Mouse (Mus musculus): ENCODE results near the gene Zbtb16. TPM values are rescaled to one million over a fixed set of nuclear protein-coding genes. Genes with fewer than 3 reads are reported as not detected.

Zbtb16 gene
- polyA plus RNA-seq (2015; fragmentation: Nextera tagmentation; extraction: Ambion mirVana) = 5.4 and 6.4 TPM in 2 replicates

GRCm38 (mm10) chr9:48835631-48836565 is at the start of gene Zbtb16:
Gene Zbtb16, minus strand, starts transcription at chr9:48836222.
- Histone ChIP-seq H3K4me1 (ENCODE audit: control insufficient read depth, insufficient read depth, low read length) (peaks cover 14% of the 10 kb centered on the region), H3K27ac (ENCODE audit: low read length) (peak within 1 kb of the TSS; percentile 65), H3K9me3 (replicated peaks; ENCODE audit: control insufficient read depth, low read length, poor library complexity, severe bottlenecking) (no peaks in the 10 kb centered on the region), H3K36me3 (ENCODE audit: control insufficient read depth, insufficient read depth, low read length) (no peaks in the 10 kb centered on the region), H3K4me3 (ENCODE audit: low read depth, low read length) (peak within 1 kb of the TSS; percentile 64), H3K9ac (ENCODE audit: low read depth, low read length) (peak within 1 kb of the TSS; percentile 73), H3K27me3 (ENCODE audit: control insufficient read depth, insufficient read depth, low read depth, low read length) (no peaks in the 10 kb centered on the region; the same call in 1 of the 2 replicates), H3K4me2 (ENCODE audit: low read length) (peak within 1 kb of the TSS; percentile 96)
- peak; percentile 86 for ATAC-seq
- under 1% methylated on average over 68 of the region's 78 CpGs for WGBS

- no peak overlapping the region for H3K9ac ChIP-seq (ENCODE audit: low read depth, low read length)
- no peak for ATAC-seq
- no peaks in the 10 kb centered on the region for H3K9me3 ChIP-seq (replicated peaks; ENCODE audit: control insufficient read depth, low read length, poor library complexity, severe bottlenecking)
- no peaks in the 10 kb centered on the region for H3K27me3 ChIP-seq (ENCODE audit: control insufficient read depth, insufficient read depth, low read depth, low read length)
- WGBS = 88% methylated on average over 8 of the region's 8 CpGs
- H3K4me2 ChIP-seq (ENCODE audit: low read length) = no peak overlapping the region
- no peak overlapping the region for H3K4me3 ChIP-seq (ENCODE audit: low read depth, low read length)
- H3K27ac ChIP-seq (ENCODE audit: low read length) = no peak overlapping the region
- no peaks in the 10 kb centered on the region for H3K4me1 ChIP-seq (ENCODE audit: control insufficient read depth, insufficient read depth, low read length)
- H3K36me3 ChIP-seq (ENCODE audit: control insufficient read depth, insufficient read depth, low read length) = no peaks in the 10 kb centered on the region
Observed at GRCm38 (mm10) chr9:48872896-48873295, 36.9 kb upstream of the Zbtb16 start.

- no peaks in the 10 kb centered on the region for H3K36me3 ChIP-seq (ENCODE audit: control insufficient read depth, insufficient read depth, low read length)
- H3K4me1 ChIP-seq (ENCODE audit: control insufficient read depth, insufficient read depth, low read length) = no peaks in the 10 kb centered on the region; the same call in 1 of the 2 replicates
- ATAC-seq = no peak
- H3K9me3 ChIP-seq (replicated peaks; ENCODE audit: control insufficient read depth, low read length, poor library complexity, severe bottlenecking) = no peaks in the 10 kb centered on the region
- H3K4me2 ChIP-seq (ENCODE audit: low read length) = no peak overlapping the region
- no peak overlapping the region for H3K4me3 ChIP-seq (ENCODE audit: low read depth, low read length)
- H3K9ac ChIP-seq (ENCODE audit: low read depth, low read length) = no peak overlapping the region
- WGBS = 44% methylated on average over 12 of the region's 12 CpGs
- H3K27ac ChIP-seq (ENCODE audit: low read length) = no peak overlapping the region
- H3K27me3 ChIP-seq (ENCODE audit: control insufficient read depth, insufficient read depth, low read depth, low read length) = no peaks in the 10 kb centered on the region
Observed at GRCm38 (mm10) chr9:48866523-48867121, 30.6 kb upstream of the Zbtb16 start.

GRCm38 (mm10) chr9:48865235-48865634 is 29.2 kb upstream of the Zbtb16 start:
- Histone ChIP-seq H3K36me3 (ENCODE audit: control insufficient read depth, insufficient read depth, low read length) (no peaks in the 10 kb centered on the region), H3K9me3 (replicated peaks; ENCODE audit: control insufficient read depth, low read length, poor library complexity, severe bottlenecking) (no peaks in the 10 kb centered on the region), H3K4me3 (ENCODE audit: low read depth, low read length) (no peak overlapping the region), H3K27ac (ENCODE audit: low read length) (no peak overlapping the region), H3K4me2 (ENCODE audit: low read length) (no peak overlapping the region), H3K9ac (ENCODE audit: low read depth, low read length) (no peak overlapping the region), H3K27me3 (ENCODE audit: control insufficient read depth, insufficient read depth, low read depth, low read length) (no peaks in the 10 kb centered on the region), H3K4me1 (ENCODE audit: control insufficient read depth, insufficient read depth, low read length) (peaks cover 4% of the 10 kb centered on the region; the same call in 1 of the 2 replicates)
- no peak for ATAC-seq
- 39% methylated on average over 9 of the region's 9 CpGs for WGBS

- Histone ChIP-seq H3K4me2 (ENCODE audit: low read length) (no peak overlapping the region), H3K36me3 (ENCODE audit: control insufficient read depth, insufficient read depth, low read length) (no peaks in the 10 kb centered on the region), H3K9me3 (replicated peaks; ENCODE audit: control insufficient read depth, low read length, poor library complexity, severe bottlenecking) (no peaks in the 10 kb centered on the region), H3K4me1 (ENCODE audit: control insufficient read depth, insufficient read depth, low read length) (0 out of 2 replicates have a peak, but pooled peaks cover 6% of the 10 kb centered on the region), H3K27ac (ENCODE audit: low read length) (no peak overlapping the region), H3K4me3 (ENCODE audit: low read depth, low read length) (no peak overlapping the region), H3K27me3 (ENCODE audit: control insufficient read depth, insufficient read depth, low read depth, low read length) (no peaks in the 10 kb centered on the region), H3K9ac (ENCODE audit: low read depth, low read length) (no peak overlapping the region)
- 80% methylated on average over 10 of the region's 10 CpGs for WGBS
- ATAC-seq = no peak
Observed at GRCm38 (mm10) chr9:48861481-48861880, 25.5 kb upstream of the Zbtb16 start.

- H3K36me3 ChIP-seq (ENCODE audit: control insufficient read depth, insufficient read depth, low read length) = no peaks in the 10 kb centered on the region
- no peak for ATAC-seq
- no peak overlapping the region for H3K9ac ChIP-seq (ENCODE audit: low read depth, low read length)
- no peaks in the 10 kb centered on the region for H3K9me3 ChIP-seq (replicated peaks; ENCODE audit: control insufficient read depth, low read length, poor library complexity, severe bottlenecking)
- no peak overlapping the region for H3K27ac ChIP-seq (ENCODE audit: low read length)
- H3K4me1 ChIP-seq (ENCODE audit: control insufficient read depth, insufficient read depth, low read length) = 0 out of 2 replicates have a peak, but pooled peaks cover 6% of the 10 kb centered on the region
- H3K4me3 ChIP-seq (ENCODE audit: low read depth, low read length) = no peak overlapping the region
- no peaks in the 10 kb centered on the region for H3K27me3 ChIP-seq (ENCODE audit: control insufficient read depth, insufficient read depth, low read depth, low read length)
- 6% methylated on average over 6 of the region's 6 CpGs for WGBS
- H3K4me2 ChIP-seq (ENCODE audit: low read length) = no peak overlapping the region
Observed at GRCm38 (mm10) chr9:48860526-48860845, 24.5 kb upstream of the Zbtb16 start.

- Histone ChIP-seq H3K27ac (ENCODE audit: low read length) (no peak overlapping the region), H3K9ac (ENCODE audit: low read depth, low read length) (no peak overlapping the region)
Observed at GRCm38 (mm10) chr9:48859828-48860525, 24.0 kb upstream of the Zbtb16 start.

GRCm38 (mm10) chr9:48857944-48858343 is 21.9 kb upstream of the Zbtb16 start:
- ATAC-seq = no peak
- Histone ChIP-seq H3K4me1 (ENCODE audit: control insufficient read depth, insufficient read depth, low read length) (0 out of 2 replicates have a peak, but pooled peaks cover 6% of the 10 kb centered on the region), H3K36me3 (ENCODE audit: control insufficient read depth, insufficient read depth, low read length) (no peaks in the 10 kb centered on the region), H3K4me3 (ENCODE audit: low read depth, low read length) (no peak overlapping the region), H3K9me3 (replicated peaks; ENCODE audit: control insufficient read depth, low read length, poor library complexity, severe bottlenecking) (no peaks in the 10 kb centered on the region), H3K9ac (ENCODE audit: low read depth, low read length) (no peak overlapping the region), H3K4me2 (ENCODE audit: low read length) (no peak overlapping the region), H3K27me3 (ENCODE audit: control insufficient read depth, insufficient read depth, low read depth, low read length) (no peaks in the 10 kb centered on the region), H3K27ac (ENCODE audit: low read length) (no peak overlapping the region)
- WGBS = 71% methylated on average over 7 of the region's 7 CpGs

More at GRCm38 (mm10) chr9:48859828-48860525, 24.0 kb upstream of the Zbtb16 start:
- H3K36me3 ChIP-seq (ENCODE audit: control insufficient read depth, insufficient read depth, low read length) = no peaks in the 10 kb centered on the region
- 0 out of 2 replicates have a peak, but pooled peaks cover 6% of the 10 kb centered on the region for H3K4me1 ChIP-seq (ENCODE audit: control insufficient read depth, insufficient read depth, low read length)
- no peaks in the 10 kb centered on the region for H3K27me3 ChIP-seq (ENCODE audit: control insufficient read depth, insufficient read depth, low read depth, low read length)
- H3K4me3 ChIP-seq (ENCODE audit: low read depth, low read length) = no peak overlapping the region
- no peaks in the 10 kb centered on the region for H3K9me3 ChIP-seq (replicated peaks; ENCODE audit: control insufficient read depth, low read length, poor library complexity, severe bottlenecking)
- H3K4me2 ChIP-seq (ENCODE audit: low read length) = no peak overlapping the region
- 17% methylated on average over 10 of the region's 10 CpGs for WGBS
- no peak for ATAC-seq
